Mouse (Mus musculus): ENCODE measurements around the gene Krt13.

- no peak for TF ChIP-seq CTCF (IDR thresholded peaks at IDR 0.05; ENCODE audit: low read depth)
- no peak for TF ChIP-seq EP300 (IDR thresholded peaks at IDR 0.05; ENCODE audit: low read depth)
These were observed 21.0 kb downstream of the Krt13 start for GRCm38 (mm10) chr11:100100391-100100790.
